Mouse (Mus musculus): ENCODE measurements around the gene Nat8f6. TPM values are rescaled to one million over a fixed set of nuclear protein-coding genes. Genes with fewer than 3 reads are reported as not detected.
"Not testable (repeated sequence)": the region's sequence is repeated elsewhere in the genome, so short reads cannot be mapped to it uniquely, and the experiment has no call there.

Nat8f6 gene
- polyA plus RNA-seq, 1 experiment from 2014 or later: not detected

- DNase-seq (ENCODE audit: low spot score); H3K36me3 ChIP-seq (ENCODE audit: control insufficient read depth, insufficient read depth, low read length); H3K4me2 ChIP-seq (ENCODE audit: low read depth, low read length); H3K27me3 ChIP-seq (replicated peaks; ENCODE audit: control insufficient read depth, insufficient read depth, low read length); H3K4me1 ChIP-seq (ENCODE audit: control insufficient read depth, insufficient read depth, low read length); H3K4me3 ChIP-seq (ENCODE audit: low read depth, low read length); H3K27ac ChIP-seq (replicated peaks; ENCODE audit: low read depth, low read length); ATAC-seq (ENCODE audit: low read depth); H3K9me3 ChIP-seq (ENCODE audit: control insufficient read depth, low read length); H3K9ac ChIP-seq (ENCODE audit: low read depth, low read length): not testable (repeated sequence)
- WGBS: 67% methylated on average over 5 of the region's 5 CpGs
Measured at GRCm38 (mm10) chr6:85803180-85803579, 17.6 kb downstream of the Nat8f6 start.

DNA sequence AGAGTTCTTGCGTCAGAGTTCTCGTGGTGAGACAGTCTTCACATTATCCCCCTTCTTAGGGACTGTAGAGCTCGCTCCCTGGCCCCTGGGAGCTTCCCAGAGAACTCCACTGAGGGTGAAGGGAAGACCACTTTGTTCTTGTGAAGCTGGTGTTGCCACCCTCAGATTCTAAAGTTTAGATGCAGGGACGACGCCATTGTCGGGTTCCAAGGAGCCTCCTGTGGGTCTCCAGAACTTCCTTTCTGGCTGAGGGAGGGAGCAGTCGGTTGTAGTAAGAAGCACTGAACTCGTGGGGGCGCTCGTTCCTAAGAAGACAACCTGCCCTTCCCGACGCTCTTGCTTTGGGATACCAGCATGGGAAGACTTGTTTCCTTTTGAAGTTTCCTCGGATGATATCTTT lies 55.2 kb downstream of the Nat8f6 start, which contains the start of gene Nat8f3:
TSS of gene Nat8f3 (minus strand) at position 223 of the 400 bp plus-strand sequence.
- not testable (repeated sequence) for H3K27me3 ChIP-seq (replicated peaks; ENCODE audit: control insufficient read depth, insufficient read depth, low read length); DNase-seq (ENCODE audit: low spot score); H3K9ac ChIP-seq (ENCODE audit: low read depth, low read length)

GRCm38 (mm10) chr6:85763127-85764070 lies 57.4 kb downstream of the Nat8f6 start:
- H3K4me3 ChIP-seq (ENCODE audit: low read depth, low read length); DNase-seq (ENCODE audit: low spot score); H3K36me3 ChIP-seq (ENCODE audit: control insufficient read depth, insufficient read depth, low read length); H3K4me2 ChIP-seq (ENCODE audit: low read depth, low read length); H3K9me3 ChIP-seq (ENCODE audit: control insufficient read depth, low read length); H3K27ac ChIP-seq (replicated peaks; ENCODE audit: low read depth, low read length); ATAC-seq (ENCODE audit: low read depth); H3K4me1 ChIP-seq (ENCODE audit: control insufficient read depth, insufficient read depth, low read length); H3K27me3 ChIP-seq (replicated peaks; ENCODE audit: control insufficient read depth, insufficient read depth, low read length); H3K9ac ChIP-seq (ENCODE audit: low read depth, low read length): not testable (repeated sequence)
- WGBS: 87% methylated on average over 4 of the region's 6 CpGs

More for the DNA sequence above, 55.2 kb downstream of the Nat8f6 start, which contains the start of gene Nat8f3:
- H3K4me1 ChIP-seq (ENCODE audit: control insufficient read depth, insufficient read depth, low read length); ATAC-seq (ENCODE audit: low read depth); H3K27ac ChIP-seq (replicated peaks; ENCODE audit: low read depth, low read length); H3K4me3 ChIP-seq (ENCODE audit: low read depth, low read length); H3K36me3 ChIP-seq (ENCODE audit: control insufficient read depth, insufficient read depth, low read length); H3K9me3 ChIP-seq (ENCODE audit: control insufficient read depth, low read length); H3K4me2 ChIP-seq (ENCODE audit: low read depth, low read length): not testable (repeated sequence)
- 65% methylated on average over 13 of the region's 13 CpGs for WGBS

- H3K9me3 ChIP-seq (ENCODE audit: control insufficient read depth, low read length); H3K4me2 ChIP-seq (ENCODE audit: low read depth, low read length); H3K4me3 ChIP-seq (ENCODE audit: low read depth, low read length); ATAC-seq (ENCODE audit: low read depth); H3K36me3 ChIP-seq (ENCODE audit: control insufficient read depth, insufficient read depth, low read length); H3K4me1 ChIP-seq (ENCODE audit: control insufficient read depth, insufficient read depth, low read length); H3K9ac ChIP-seq (ENCODE audit: low read depth, low read length); H3K27me3 ChIP-seq (replicated peaks; ENCODE audit: control insufficient read depth, insufficient read depth, low read length); H3K27ac ChIP-seq (replicated peaks; ENCODE audit: low read depth, low read length); DNase-seq (ENCODE audit: low spot score): not testable (repeated sequence)
- 85% methylated on average over 1 of the region's 2 CpGs for WGBS
Measured at GRCm38 (mm10) chr6:85762678-85763077, 58.1 kb downstream of the Nat8f6 start.

Small RNAs within 50 kb of the gene (microRNA-seq; reads per million reads assigned to microRNA genes)
- gene Mir6375 (ENCODE audit: borderline number of aligned reads): not detected

Other genes starting within 250 kb of the Nat8f6 start
- gene Alms1, start 233.4 kb downstream of the Nat8f6 start, polyA plus RNA-seq (2014; fragmentation: Nextera tagmentation; extraction: Ambion mirVana): 5.1 and 5.3 TPM in 2 replicates
- gene Nat8f7, start 107.7 kb downstream of the Nat8f6 start, polyA plus RNA-seq (2014; fragmentation: Nextera tagmentation; extraction: Ambion mirVana): not detected in 2 replicates
- gene Nat8f3, start 55.2 kb downstream of the Nat8f6 start, polyA plus RNA-seq (2014; fragmentation: Nextera tagmentation; extraction: Ambion mirVana): 0.17 TPM in 1 of 2 replicates, not detected in the other
- gene Nat8f5, start within 50 bp of the Nat8f6 start, polyA plus RNA-seq (2014; fragmentation: Nextera tagmentation; extraction: Ambion mirVana): 0.21 TPM in 1 of 2 replicates, not detected in the other
- gene Nat8, start 11.1 kb upstream of the Nat8f6 start, polyA plus RNA-seq (2014; fragmentation: Nextera tagmentation; extraction: Ambion mirVana): not detected in 2 replicates
- not detected in 2 replicates for gene Nat8f2, start 48.2 kb upstream of the Nat8f6 start, polyA plus RNA-seq (2014; fragmentation: Nextera tagmentation; extraction: Ambion mirVana)
- 2.4 TPM in 2 replicates for gene Nat8f4, start 83.9 kb upstream of the Nat8f6 start, polyA plus RNA-seq (2014; fragmentation: Nextera tagmentation; extraction: Ambion mirVana)
- gene Tprkb, start 90.9 kb upstream of the Nat8f6 start, polyA plus RNA-seq (2014; fragmentation: Nextera tagmentation; extraction: Ambion mirVana): 23.7 and 24.1 TPM in 2 replicates
- 4.2 and 5.3 TPM in 2 replicates for gene Nat8f1, start 94.7 kb upstream of the Nat8f6 start, polyA plus RNA-seq (2014; fragmentation: Nextera tagmentation; extraction: Ambion mirVana)
- 53.4 and 54.6 TPM in 2 replicates for gene Dusp11, start 140.7 kb upstream of the Nat8f6 start, polyA plus RNA-seq (2014; fragmentation: Nextera tagmentation; extraction: Ambion mirVana)
- not detected in 2 replicates for gene Figla, start 195.2 kb upstream of the Nat8f6 start, polyA plus RNA-seq (2014; fragmentation: Nextera tagmentation; extraction: Ambion mirVana)
- gene Add2, start 207.7 kb upstream of the Nat8f6 start, polyA plus RNA-seq (2014; fragmentation: Nextera tagmentation; extraction: Ambion mirVana): 6.7 and 7.6 TPM in 2 replicates